30 mouse cellular contexts compared by ENCODE assay signal in the genomic region with DNA sequence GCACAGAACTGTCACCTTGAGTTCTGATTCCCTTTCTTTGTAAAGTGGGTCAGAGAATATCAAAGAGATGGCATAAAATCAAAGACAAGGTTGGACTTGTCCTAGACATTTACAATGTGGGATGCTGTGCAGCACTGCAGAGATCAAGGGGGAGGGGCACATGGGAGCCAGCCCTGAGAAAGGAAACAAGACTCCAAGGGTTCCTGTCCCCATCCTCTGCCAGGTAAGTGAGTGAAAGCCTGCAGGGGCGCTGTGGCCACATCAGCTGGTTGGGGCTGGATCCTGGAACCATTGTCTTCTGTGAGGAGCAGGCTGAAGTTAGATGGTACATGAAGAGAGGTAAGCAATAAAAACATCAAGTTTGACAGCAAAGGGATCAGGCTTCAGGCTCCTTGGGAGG. TPM values are rescaled to one million over a fixed set of nuclear protein-coding genes. Genes with fewer than 3 reads are reported as not detected.
DNase-seq lines count a peak whose midpoint lies in the region; ATAC-seq and TF ChIP-seq lines count a peak whose summit lies in the region.
"Had no signal": no experiment of that assay in that cellular context is flagged by ENCODE, and none has a peak within 500 bp of the region (broad histone marks: within the 10 kb centered on the region; RNA-seq: fewer than 3 reads in every experiment).

No protein-coding gene starts in this region.

- DNase-seq in hindbrain, postnatal 0 days (ENCODE audit: low spot score), result no peak
- no peak for DNase-seq in hindbrain, embryonic 11.5 days (ENCODE audit: low spot score)
- DNase-seq in CH12.LX (ENCODE audit: extremely low read depth), result no peak
- DNase-seq in ES-CJ7 (ENCODE audit: low read depth, low spot score), result peak; percentile 58
- peak; percentile 36 for DNase-seq in adrenal gland, postnatal 25 days
- DNase-seq in urinary bladder, postnatal 25 days (ENCODE audit: low spot score), result no peak
- no peak for DNase-seq in left cerebral cortex, postnatal 36 days (ENCODE audit: low spot score in 2 of 2)
- DNase-seq: cerebellum, adult 2 months; cerebellum, postnatal 25 days; embryo, embryonic 11 days; gastrocnemius, postnatal 10 days; heart, postnatal 4 days; kidney, adult 11 months; lung, adult 2 months; right cerebral cortex, postnatal 25 days; thymus, postnatal 14 days had no signal

- TF ChIP-seq EP300 in CH12.LX (IDR thresholded peaks at IDR 0.05; ENCODE audit: low read length), result no peak

- no peaks in the 10 kb centered on the region for H3K79me2 ChIP-seq in CH12.LX (replicated peaks; ENCODE audit: control insufficient read depth, extremely low read depth, insufficient read depth, poor library complexity, severe bottlenecking)

- TF ChIP-seq RAD21 in CH12.LX (IDR thresholded peaks at IDR 0.05; ENCODE audit: low read depth, low read length), result peak; percentile 24

- in situ Hi-C loops in CH12.LX (cut with MboI; ENCODE audit: low pct_ligation_motif_present, low pct_unique_long_range_greater_than_20kb, low sequenced_read_pairs), result no loop called here

- H3K36me3 ChIP-seq in hindbrain, postnatal 0 days (ENCODE audit: insufficient read depth, low read length), result peaks cover 21% of the 10 kb centered on the region
- peaks cover 8% of the 10 kb centered on the region for H3K36me3 ChIP-seq in hindbrain, embryonic 11.5 days (ENCODE audit: control insufficient read depth, insufficient read depth, low read length)
- peaks cover 18 to 42% of the 10 kb centered on the region in 2 experiments for H3K36me3 ChIP-seq in CH12.LX (replicated peaks in 1 of 2; ENCODE audit: control insufficient read depth in 1 of 2, insufficient read depth in 1 of 2, low read length in 1 of 2)

- H3K27me3 ChIP-seq in hindbrain, postnatal 0 days (ENCODE audit: insufficient read depth, low read length), result no peaks in the 10 kb centered on the region
- H3K27me3 ChIP-seq in hindbrain, embryonic 11.5 days (ENCODE audit: control insufficient read depth, insufficient read depth, low read length), result peaks cover 16% of the 10 kb centered on the region
- H3K27me3 ChIP-seq in CH12.LX (replicated peaks), result no peaks in the 10 kb centered on the region

- ATAC-seq in hindbrain, postnatal 0 days, result no peak
- no peak for ATAC-seq in hindbrain, embryonic 11.5 days (ENCODE audit: low FRiP score)
- ATAC-seq: forebrain, embryonic 15.5 days; liver, embryonic 12.5 days had no signal

- dilution Hi-C loops in CH12.LX (cut with MboI; ENCODE audit: extremely low pct_ligation_motif_present, extremely low pct_unique_long_range_greater_than_20kb, low sequenced_read_pairs), result no loop called here

- peak; percentile 38; the same call in 1 of the 2 replicates for TF ChIP-seq CTCF in hindbrain, postnatal 0 days (IDR thresholded peaks at IDR 0.05; ENCODE audit: low read depth)
- peak in 1 of 2 experiments; percentile 56; a peak in 2 of 4 replicates for TF ChIP-seq CTCF in CH12.LX (conservative IDR thresholded peaks at IDR 0.05 in 1 of 2, IDR thresholded peaks at IDR 0.05 in 1 of 2; ENCODE audit: low read depth in 2 of 2, low read length in 2 of 2)

- TF ChIP-seq POLR2A in CH12.LX (IDR thresholded peaks at IDR 0.05; ENCODE audit: low read depth, low read length), result no peak

- H3K27ac ChIP-seq in hindbrain, postnatal 0 days, result no peak overlapping the region
- H3K27ac ChIP-seq in hindbrain, embryonic 11.5 days (ENCODE audit: low read depth, low read length), result no peak overlapping the region
- no peak overlapping the region for H3K27ac ChIP-seq in CH12.LX (ENCODE audit: insufficient read depth, low read depth)
- H3K27ac ChIP-seq: forebrain, embryonic 15.5 days; heart, embryonic 10.5 days; hindbrain, embryonic 15.5 days; kidney, embryonic 15.5 days; limb, embryonic 13.5 days; liver, embryonic 12.5 days; midbrain, embryonic 12.5 days had no signal

- no peak overlapping the region for H3K9ac ChIP-seq in hindbrain, postnatal 0 days (replicated peaks; ENCODE audit: low read length)
- H3K9ac ChIP-seq in hindbrain, embryonic 11.5 days (ENCODE audit: low read depth, low read length), result no peak overlapping the region
- H3K9ac ChIP-seq in CH12.LX (ENCODE audit: insufficient read depth, low read depth), result peak overlapping the region; percentile 93
- H3K9ac ChIP-seq: forebrain, embryonic 15.5 days; hindbrain, embryonic 15.5 days; kidney, embryonic 15.5 days; limb, embryonic 13.5 days; liver, embryonic 12.5 days; midbrain, embryonic 12.5 days had no signal

- intact Hi-C loops in left cerebral cortex, postnatal 36 days (cut with DNase I), result no loop called here

- H3K4me2 ChIP-seq in hindbrain, postnatal 0 days (ENCODE audit: low read depth, low read length), result no peak overlapping the region
- no peak overlapping the region for H3K4me2 ChIP-seq in hindbrain, embryonic 11.5 days (replicated peaks; ENCODE audit: low read depth, low read length)
- H3K4me2 ChIP-seq in CH12.LX (ENCODE audit: insufficient read depth, low read depth, poor library complexity, severe bottlenecking), result peak overlapping the region; percentile 48
- H3K4me2 ChIP-seq: forebrain, embryonic 15.5 days; hindbrain, embryonic 15.5 days; kidney, embryonic 15.5 days; limb, embryonic 13.5 days; liver, embryonic 12.5 days; midbrain, embryonic 12.5 days had no signal

- peaks cover 8% of the 10 kb centered on the region; the same call in 1 of the 2 replicates for H3K4me1 ChIP-seq in hindbrain, postnatal 0 days (ENCODE audit: insufficient read depth, low read length)
- no peaks in the 10 kb centered on the region for H3K4me1 ChIP-seq in hindbrain, embryonic 11.5 days (replicated peaks; ENCODE audit: control insufficient read depth, insufficient read depth, low read length)
- peaks cover 13 to 39% of the 10 kb centered on the region in 2 experiments for H3K4me1 ChIP-seq in CH12.LX (ENCODE audit: control insufficient read depth in 1 of 2, insufficient read depth in 2 of 2)
- H3K4me1 ChIP-seq: liver, embryonic 12.5 days had no signal

- no peak overlapping the region for H3K4me3 ChIP-seq in hindbrain, postnatal 0 days (ENCODE audit: low read length)
- no peak overlapping the region for H3K4me3 ChIP-seq in hindbrain, embryonic 11.5 days (ENCODE audit: low read depth, low read length)
- peak overlapping the region; percentile 65 to 96 (median 84) for H3K4me3 ChIP-seq in CH12.LX (replicated peaks in 1 of 3; ENCODE audit: low read depth in 2 of 3, low read length in 2 of 3, poor library complexity in 1 of 3)
- H3K4me3 ChIP-seq: forebrain, embryonic 15.5 days; heart, embryonic 10.5 days; hindbrain, embryonic 15.5 days; kidney, embryonic 15.5 days; limb, embryonic 13.5 days; liver, embryonic 12.5 days; midbrain, embryonic 12.5 days had no signal

- 38% methylated on average over 1 of the region's 1 CpGs for WGBS in hindbrain, postnatal 0 days
- WGBS in hindbrain, embryonic 11.5 days, result 22% methylated on average over 1 of the region's 1 CpGs

- no peaks in the 10 kb centered on the region for H3K9me3 ChIP-seq in hindbrain, postnatal 0 days (ENCODE audit: low read length)
- H3K9me3 ChIP-seq in hindbrain, embryonic 11.5 days (ENCODE audit: control insufficient read depth, low read length), result no peaks in the 10 kb centered on the region
- no peaks in the 10 kb centered on the region for H3K9me3 ChIP-seq in CH12.LX (replicated peaks; ENCODE audit: low read length)
- H3K9me3 ChIP-seq: forebrain, embryonic 15.5 days; heart, embryonic 10.5 days; hindbrain, embryonic 15.5 days; kidney, embryonic 15.5 days; limb, embryonic 13.5 days; liver, embryonic 12.5 days; midbrain, embryonic 12.5 days had no signal

RNA-seq across cellular contexts. Expression of gene AI854703, which starts 3.1 kb away (rescaled TPM):
- total RNA-seq in hindbrain, postnatal 0 days (2014; rRNA removed), result 53.3 and 54.9 TPM in 2 replicates
- 29.3 and 30.2 TPM in 2 replicates for polyA plus RNA-seq in hindbrain, postnatal 0 days (2015; fragmentation: Nextera tagmentation; extraction: Ambion mirVana)
- 1.1 and 1.2 TPM in 2 replicates for polyA plus RNA-seq in hindbrain, embryonic 11.5 days (2014; fragmentation: Nextera tagmentation; extraction: Ambion mirVana)
- total RNA-seq in CH12.LX (2012; rRNA removed) (3.5 and 5.3 TPM in 2 replicates), CH12.LX (2014; rRNA removed) (2.1 TPM in 2 replicates)
- polyA plus RNA-seq in CH12.LX (2012; ENCODE audit: insufficient read length, low read depth), result 3.1 and 4.8 TPM in 2 replicates
- 1.7 and 3.4 TPM in 2 replicates for total RNA-seq in adrenal gland, postnatal 25 days (2021)
- total RNA-seq in left cerebral cortex, postnatal 36 days (2021), result 10 to 100 TPM; 15.9 to 18.0 TPM
- total RNA-seq: megakaryocyte, adult 5-6 weeks had no signal

RNA-seq across cellular contexts. Expression of gene Zfp775, which starts 21.6 kb away (rescaled TPM):
- total RNA-seq in hindbrain, postnatal 0 days (2014; rRNA removed), result 11.6 and 13.5 TPM in 2 replicates
- polyA plus RNA-seq in hindbrain, postnatal 0 days (2015; fragmentation: Nextera tagmentation; extraction: Ambion mirVana), result 7.2 and 8.8 TPM in 2 replicates
- polyA plus RNA-seq in hindbrain, embryonic 11.5 days (2014; fragmentation: Nextera tagmentation; extraction: Ambion mirVana), result 7.7 and 11.0 TPM in 2 replicates
- 4.7 and 6.5 TPM in 2 replicates for total RNA-seq in CH12.LX (2012; rRNA removed)
- total RNA-seq in CH12.LX (2014; rRNA removed), result 2.6 and 3.2 TPM in 2 replicates
- 3.3 and 3.5 TPM in 2 replicates for polyA plus RNA-seq in CH12.LX (2012; ENCODE audit: insufficient read length, low read depth)
- total RNA-seq in adrenal gland, postnatal 25 days (2021), result 8.2 and 15.4 TPM in 2 replicates
- total RNA-seq in left cerebral cortex, postnatal 36 days (2021), result 1 to 10 TPM; 6.6 to 7.6 TPM

RNA-seq across cellular contexts. Expression of gene Gimap8, which starts 23.6 kb away (rescaled TPM):
- total RNA-seq in hindbrain, postnatal 0 days (2014; rRNA removed), result 0.72 and 1.3 TPM in 2 replicates
- polyA plus RNA-seq in hindbrain, postnatal 0 days (2015; fragmentation: Nextera tagmentation; extraction: Ambion mirVana), result 0.40 and 0.49 TPM in 2 replicates
- 0.37 and 0.57 TPM in 2 replicates for polyA plus RNA-seq in hindbrain, embryonic 11.5 days (2014; fragmentation: Nextera tagmentation; extraction: Ambion mirVana)
- 27.9 and 28.5 TPM in 2 replicates for total RNA-seq in CH12.LX (2012; rRNA removed)
- 27.5 and 36.8 TPM in 2 replicates for total RNA-seq in CH12.LX (2014; rRNA removed)
- polyA plus RNA-seq in CH12.LX (2012; ENCODE audit: insufficient read length, low read depth), result 21.6 and 22.1 TPM in 2 replicates
- 9.9 and 13.7 TPM in 2 replicates for total RNA-seq in adrenal gland, postnatal 25 days (2021)
- under 1 TPM; 0.74 to 0.95 TPM for total RNA-seq in left cerebral cortex, postnatal 36 days (2021)

RNA-seq across cellular contexts. Expression of gene Gm44965, which starts 29.7 kb away (rescaled TPM):
- not detected in 2 replicates for total RNA-seq in hindbrain, postnatal 0 days (2014; rRNA removed)
- polyA plus RNA-seq in hindbrain, postnatal 0 days (2015; fragmentation: Nextera tagmentation; extraction: Ambion mirVana), result 0.54 TPM in 1 of 2 replicates, not detected in the other
- not detected in 2 replicates for polyA plus RNA-seq in hindbrain, embryonic 11.5 days (2014; fragmentation: Nextera tagmentation; extraction: Ambion mirVana)
- not detected in 2 replicates for total RNA-seq in CH12.LX (2012; rRNA removed)
- total RNA-seq in CH12.LX (2014; rRNA removed), result not detected in 2 replicates
- not detected in 2 replicates for polyA plus RNA-seq in CH12.LX (2012; ENCODE audit: insufficient read length, low read depth)
- total RNA-seq in adrenal gland, postnatal 25 days (2021), result not detected in 2 replicates
- total RNA-seq in left cerebral cortex, postnatal 36 days (2021), result not detected
- total RNA-seq: granulocyte monocyte progenitor cell, adult 5-6 weeks; heart, postnatal 4 days; layer of hippocampus, postnatal 25 days; megakaryocyte, adult 5-6 weeks had no signal
- polyA plus RNA-seq: cerebellum, adult 2 months; embryonic facial prominence, embryonic 14.5 days; forebrain, embryonic 15.5 days; heart, embryonic 16.5 days; kidney, embryonic 15.5 days; limb, embryonic 13.5 days; liver, embryonic 12.5 days; lung, adult 2 months; neural tube, embryonic 11.5 days; spleen, adult 2 months had no signal

RNA-seq across cellular contexts. Expression of gene Repin1, which starts 29.8 kb away (rescaled TPM):
- total RNA-seq in hindbrain, postnatal 0 days (2014; rRNA removed), result 83.1 and 86.9 TPM in 2 replicates
- polyA plus RNA-seq in hindbrain, postnatal 0 days (2015; fragmentation: Nextera tagmentation; extraction: Ambion mirVana), result 40.6 and 41.2 TPM in 2 replicates
- 35.3 and 37.8 TPM in 2 replicates for polyA plus RNA-seq in hindbrain, embryonic 11.5 days (2014; fragmentation: Nextera tagmentation; extraction: Ambion mirVana)
- total RNA-seq in CH12.LX (2012; rRNA removed) (23.6 and 28.0 TPM in 2 replicates), CH12.LX (2014; rRNA removed) (11.5 and 12.8 TPM in 2 replicates)
- 9.7 and 10.7 TPM in 2 replicates for polyA plus RNA-seq in CH12.LX (2012; ENCODE audit: insufficient read length, low read depth)
- total RNA-seq in adrenal gland, postnatal 25 days (2021), result 66.1 and 67.8 TPM in 2 replicates
- total RNA-seq in left cerebral cortex, postnatal 36 days (2021), result 10 to 100 TPM; 51.8 to 59.8 TPM

Comparison
In these comparisons a context has a peak if more than half of its experiments do, and no peak if none do; other contexts are left out.
1. DNase-seq: peak in ES-CJ7 (single experiment) and adrenal gland, postnatal 25 days (single experiment); none in hindbrain, postnatal 0 days (single experiment), hindbrain, embryonic 11.5 days (single experiment), CH12.LX (single experiment), urinary bladder, postnatal 25 days (single experiment) and left cerebral cortex, postnatal 36 days (0 of 2).
2. H3K4me3 ChIP-seq: peak in CH12.LX (3 of 3); none in hindbrain, postnatal 0 days (single experiment) and hindbrain, embryonic 11.5 days (single experiment).